Mouse (Mus musculus) C2C12 (cell line): Measurements from ENCODE around the gene Rnd1. TPM values are rescaled to one million over a fixed set of nuclear protein-coding genes. Genes with fewer than 3 reads are reported as not detected.
A peak's percentile ranks its signal among the peaks of the same experiment; 100 is the strongest.

Source experiments
- H3K27me3 ChIP-seq: one replicate; pipeline ENCODE4 v1.6.1; 2011; ENCODE audit not compliant: control insufficient read depth, insufficient read depth, insufficient read length
- H3K36me3 ChIP-seq: one replicate; pipeline ENCODE4 v1.6.1; 2011; ENCODE audit not compliant: control insufficient read depth, insufficient read depth
- H3K4me3 ChIP-seq: one replicate; pipeline ENCODE4 v1.5.1; 2011; ENCODE audit warnings: mild to moderate bottlenecking, control low read depth; ENCODE audit not compliant: poor library complexity, insufficient read depth, severe bottlenecking
- H3K79me2 ChIP-seq: one replicate; pipeline ENCODE4 v1.6.1; 2011; ENCODE audit not compliant: control insufficient read depth, insufficient read depth
- H3K79me3 ChIP-seq: one replicate; pipeline ENCODE4 v1.6.1; 2011; ENCODE audit warnings: low read depth, control low read depth
- H3ac ChIP-seq: one replicate; pipeline ENCODE3; 2011; ENCODE audit warnings: low read depth; ENCODE audit not compliant: control insufficient read depth, insufficient read length
- CEBPB ChIP-seq: IDR thresholded peaks from one replicate; pipeline ENCODE4 v1.6.1; 2011; ENCODE audit warnings: low read depth, mild to moderate bottlenecking, control low read depth, moderate library complexity
- CTCF ChIP-seq: IDR thresholded peaks from one replicate; pipeline ENCODE4 v1.5.1; 2011; ENCODE audit not compliant: control insufficient read depth, insufficient read depth, insufficient read length
- FOSL1 ChIP-seq: IDR thresholded peaks from one replicate; pipeline ENCODE4 v1.8.0; 2011; ENCODE audit warnings: mild to moderate bottlenecking, low read length; ENCODE audit not compliant: poor library complexity, insufficient read depth, severe bottlenecking
- MAX ChIP-seq: IDR thresholded peaks from one replicate; pipeline ENCODE4 v1.6.1; 2011; ENCODE audit warnings: mild to moderate bottlenecking, control low read depth
- MYOD1 ChIP-seq: IDR thresholded peaks from one replicate; pipeline ENCODE4 v1.6.1; 2011; ENCODE audit warnings: low read depth; ENCODE audit not compliant: control insufficient read depth, insufficient read length
- MYOG ChIP-seq: IDR thresholded peaks from one replicate; pipeline ENCODE4 v1.6.1; 2011; ENCODE audit not compliant: control insufficient read depth, insufficient read length; ENCODE audit errors: extremely low read depth
- USF1 ChIP-seq: IDR thresholded peaks from one replicate; pipeline ENCODE4 v1.6.1; 2011; ENCODE audit warnings: low read depth, mild to moderate bottlenecking, control low read depth, moderate library complexity
- polyA plus RNA-seq: library from polyadenylated mRNA; unstranded; fragments of >200 nt; fragmentation: generic; extraction: Trizol; gene quantifications from one replicate; pipeline ENCODE4 v1.2.1, GENCODE M21; 2012; ENCODE audit warnings: missing spikeins

The Rnd1 gene
- polyA plus RNA-seq, 1 experiment: 10.5 TPM

GRCm38 (mm10) chr15:98640157-98640556 lies 37.1 kb downstream of the Rnd1 start:
- Histone ChIP-seq H3K27me3 (no peaks in the 10 kb centered on the region), H3K79me2 (peaks cover 18% of the 10 kb centered on the region), H3ac (no peak overlapping the region), H3K79me3 (no peaks in the 10 kb centered on the region), H3K36me3 (peaks cover 62% of the 10 kb centered on the region), H3K4me3 (no peak overlapping the region)
- TF ChIP-seq CTCF: no peak
- TF ChIP-seq CEBPB: no peak
- no peak for TF ChIP-seq FOSL1
- TF ChIP-seq MYOD1: no peak
- no peak for TF ChIP-seq MYOG

DNA sequence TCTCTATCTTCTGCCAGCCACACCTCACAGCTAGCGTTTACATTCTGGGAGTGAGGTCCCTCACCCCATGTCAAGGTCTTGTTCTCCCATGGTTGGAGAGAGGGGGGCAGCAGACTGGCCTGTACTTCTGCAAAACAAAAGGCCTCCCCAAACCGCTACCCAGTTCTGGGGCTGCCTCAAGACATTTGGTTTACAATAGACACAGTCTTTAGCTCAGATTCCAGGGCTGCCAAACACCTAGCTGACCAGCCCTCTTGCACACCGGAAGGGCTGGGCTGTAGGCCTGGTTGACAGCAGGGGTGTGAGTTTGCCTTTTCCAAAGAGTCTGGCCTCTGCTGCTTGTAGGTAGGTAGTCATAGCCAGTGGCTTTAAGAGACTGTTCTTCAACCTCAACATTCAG lies 40.1 kb downstream of the Rnd1 start:
- Histone ChIP-seq H3ac (no peak overlapping the region), H3K4me3 (no peak overlapping the region), H3K79me3 (no peaks in the 10 kb centered on the region), H3K36me3 (peaks cover 32% of the 10 kb centered on the region), H3K79me2 (peaks cover 33% of the 10 kb centered on the region), H3K27me3 (no peaks in the 10 kb centered on the region)
- TF ChIP-seq MYOG: no peak
- no peak for TF ChIP-seq FOSL1
- no peak for TF ChIP-seq CEBPB
- TF ChIP-seq MAX: no peak
- TF ChIP-seq USF1: no peak
- TF ChIP-seq MYOD1: no peak
- TF ChIP-seq CTCF: no peak

- TF ChIP-seq MYOD1 (no peak), MYOG (no peak), CEBPB (no peak), USF1 (no peak), CTCF (no peak), FOSL1 (no peak), MAX (no peak)
- Histone ChIP-seq H3K79me2 (peaks cover 33% of the 10 kb centered on the region), H3K27me3 (no peaks in the 10 kb centered on the region), H3K79me3 (no peaks in the 10 kb centered on the region), H3K4me3 (no peak overlapping the region), H3K36me3 (peaks cover 26% of the 10 kb centered on the region), H3ac (no peak overlapping the region)
Measured at GRCm38 (mm10) chr15:98636517-98636916, 40.7 kb downstream of the Rnd1 start.

DNA sequence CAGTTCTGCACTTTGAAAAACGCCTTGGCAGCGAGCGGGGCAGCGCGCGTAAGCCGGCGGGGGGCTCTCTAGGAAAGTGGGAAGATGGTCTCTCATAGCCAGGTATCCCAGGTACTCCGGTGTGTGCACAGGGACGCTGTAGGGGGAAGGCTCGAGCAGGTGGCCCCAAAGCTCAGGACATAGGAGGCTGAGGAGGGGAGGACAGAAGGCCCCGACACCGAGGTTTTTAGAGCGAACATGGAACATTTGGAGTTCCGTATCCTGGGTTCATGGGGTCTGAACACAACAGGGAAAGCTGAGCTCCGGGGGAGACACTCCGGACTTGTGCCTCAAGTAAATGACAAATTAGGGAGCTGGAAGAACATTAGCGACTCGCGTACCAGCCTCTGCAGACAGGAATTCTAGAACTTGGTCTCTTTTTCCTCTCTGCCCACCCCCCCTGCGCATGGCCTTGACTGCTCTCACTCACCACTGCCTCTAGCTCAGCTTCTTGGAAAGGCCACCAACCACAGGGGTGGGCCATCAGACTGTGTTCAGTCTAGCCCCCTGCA lies 41.9 kb downstream of the Rnd1 start:
- Histone ChIP-seq H3K27me3 (no peaks in the 10 kb centered on the region), H3ac (peak overlapping the region; percentile 57), H3K79me2 (peaks cover 33% of the 10 kb centered on the region), H3K4me3 (peak overlapping the region; percentile 56), H3K79me3 (no peaks in the 10 kb centered on the region), H3K36me3 (peaks cover 15% of the 10 kb centered on the region)
- TF ChIP-seq MYOD1 (peak; percentile 0), CTCF (no peak), CEBPB (no peak), FOSL1 (no peak)

DNA sequence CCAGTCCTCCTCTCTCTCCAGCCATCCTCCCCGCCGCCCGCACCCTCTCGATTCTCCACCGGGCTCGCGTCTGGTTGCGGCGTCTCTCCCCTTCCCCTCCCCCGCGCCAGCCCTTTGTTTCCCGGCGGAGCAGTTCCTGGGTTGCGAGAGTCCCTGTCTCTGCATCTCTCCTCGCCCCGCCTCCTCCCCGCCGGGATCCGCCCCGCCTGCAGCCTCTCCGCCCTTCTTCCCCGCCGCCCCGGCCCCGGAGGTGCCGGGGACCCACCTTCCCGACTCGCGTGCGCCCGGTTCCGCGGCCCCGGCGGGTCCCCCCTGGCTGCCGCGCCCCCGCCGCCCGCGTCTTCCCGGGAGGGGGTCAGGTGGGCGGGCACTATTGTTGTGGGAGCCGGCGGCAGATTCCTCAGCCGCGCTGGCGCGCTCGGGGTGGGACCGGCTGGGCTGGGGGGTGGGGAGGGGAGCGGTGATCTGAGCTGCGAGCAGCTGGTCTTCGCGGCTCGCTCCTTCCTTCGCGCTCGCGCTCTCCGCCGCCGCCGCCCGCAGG lies 42.6 kb downstream of the Rnd1 start:
- peaks cover 33% of the 10 kb centered on the region for H3K79me2 ChIP-seq
- H3K27me3 ChIP-seq: no peaks in the 10 kb centered on the region
- H3ac ChIP-seq: peak overlapping the region; percentile 57
- H3K36me3 ChIP-seq: peaks cover 8% of the 10 kb centered on the region
- no peaks in the 10 kb centered on the region for H3K79me3 ChIP-seq
- TF ChIP-seq MYOD1 (peak; percentile 1), USF1 (no peak), MYOG (no peak), FOSL1 (no peak), MAX (no peak)
- H3K4me3 ChIP-seq: peak overlapping the region; percentile 56

GRCm38 (mm10) chr15:98633822-98634470 lies 43.3 kb downstream of the Rnd1 start:
- Histone ChIP-seq H3K79me3 (no peaks in the 10 kb centered on the region), H3ac (peak overlapping the region; percentile 57), H3K4me3 (peak overlapping the region; percentile 56), H3K36me3 (peaks cover 4% of the 10 kb centered on the region), H3K79me2 (peaks cover 33% of the 10 kb centered on the region), H3K27me3 (no peaks in the 10 kb centered on the region)
- TF ChIP-seq MYOD1 (peak; percentile 33), MYOG (no peak)
